Mouse (Mus musculus) liver, postnatal 0 days (tissue): ENCODE measurements at regions not wholly inside any gene's neighbourhood (a gene's known extent, or its start where the extent isn't known, plus 50 kb on each side); places are given as distances from the start of the nearest gene placed in this dataset.

Experiments
- ATAC-seq: fragments of 200-750 bp; cut with Nextera tagmentation; 2 replicates; pipeline ENCODE4 v1.8.0; 2017; ENCODE audit warnings: mild to moderate bottlenecking, moderate library complexity
- DNase-seq: peaks from one replicate; pipeline ENCODE4 v3.0.0-alpha.2; 2016
- H3K27ac ChIP-seq: fragments of 300-500 bp; sonication (generic); 2 replicates; pipeline ENCODE4 v1.5.1; 2014; ENCODE audit warnings: antibody characterized with exemption, moderate library complexity, mild to moderate bottlenecking, low read depth
- H3K27me3 ChIP-seq: fragments of 300-500 bp; sonication (generic); 2 replicates; pipeline ENCODE4 v1.6.1; 2014; ENCODE audit warnings: low read length, control low read depth, mixed read lengths; ENCODE audit not compliant: insufficient read depth
- H3K36me3 ChIP-seq: fragments of 300-500 bp; sonication (generic); replicated peaks from 2 replicates; pipeline ENCODE4 v1.6.1; 2014; ENCODE audit warnings: mild to moderate bottlenecking, control low read depth, low read length, moderate library complexity, mixed read lengths; ENCODE audit not compliant: insufficient read depth
- H3K4me1 ChIP-seq: fragments of 300-500 bp; sonication (generic); 2 replicates; pipeline ENCODE4 v1.6.1; 2014; ENCODE audit warnings: antibody characterized with exemption, mild to moderate bottlenecking, control low read depth; ENCODE audit not compliant: insufficient read depth
- H3K4me2 ChIP-seq: fragments of 300-500 bp; sonication (generic); 2 replicates; pipeline ENCODE4 v1.6.1; 2014; ENCODE audit warnings: low read depth, mild to moderate bottlenecking, low read length, moderate library complexity, mixed read lengths
- H3K4me3 ChIP-seq: fragments of 300-500 bp; sonication (generic); 2 replicates; pipeline ENCODE4 v1.5.1; 2014; ENCODE audit warnings: low read depth, low read length
- H3K9ac ChIP-seq: fragments of 300-500 bp; sonication (generic); replicated peaks from 2 replicates; pipeline ENCODE4 v1.6.1; 2014; ENCODE audit warnings: mild to moderate bottlenecking, moderate library complexity
- H3K9me3 ChIP-seq: fragments of 300-500 bp; sonication (generic); 2 replicates; pipeline ENCODE4 v1.6.1; 2016; ENCODE audit warnings: mild to moderate bottlenecking, control low read depth, low read length, mixed read lengths
- CTCF ChIP-seq: sonication (generic); IDR thresholded peaks from 2 replicates; pipeline ENCODE4 v1.5.1; 2016; ENCODE audit warnings: antibody characterized with exemption, low read depth
- EP300 ChIP-seq: IDR thresholded peaks from 2 replicates; pipeline ENCODE4 v1.6.1; 2016; ENCODE audit warnings: antibody characterized with exemption, low read depth, mild to moderate bottlenecking
- WGBS: fragments of 180-500 bp; shearing (Covaris S2); extraction: QIAGEN DNeasy Blood & Tissue Kit; methylation state at CpG from one replicate; pipeline ENCODE4 v1.1.7; 2014; ENCODE audit not compliant: insufficient replicate concordance; 5-methylcytosine and 5-hydroxymethylcytosine counted together

DNA sequence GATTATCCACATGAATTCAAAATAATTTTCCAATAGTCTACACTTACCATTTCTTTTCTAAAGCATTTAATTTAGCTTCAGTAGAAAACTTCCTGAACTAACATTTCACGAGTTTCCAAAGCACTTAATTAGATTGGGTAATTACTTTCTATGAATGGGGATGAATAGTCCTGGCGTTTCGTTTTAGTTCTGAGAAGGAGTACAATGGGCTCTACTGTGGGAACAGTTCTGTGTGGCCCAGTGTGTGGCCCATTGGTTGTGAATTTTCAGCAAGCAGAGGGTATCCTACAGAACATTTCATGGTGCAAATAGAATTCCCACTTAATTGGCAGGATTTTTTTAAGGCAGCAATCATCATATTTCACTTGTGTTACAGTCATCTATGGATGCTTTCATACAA lies 95.5 kb downstream of the 1700017N19Rik start:
- WGBS: 73% methylated on average over 3 of the region's 3 CpGs
- ATAC-seq (no peak), DNase-seq (no peak)
- H3K9ac ChIP-seq: no peak overlapping the region
- no peak overlapping the region for H3K27ac ChIP-seq
- no peaks in the 10 kb centered on the region for H3K9me3 ChIP-seq
- H3K36me3 ChIP-seq: no peaks in the 10 kb centered on the region
- H3K4me2 ChIP-seq: no peak overlapping the region
- TF ChIP-seq CTCF: no peak
- TF ChIP-seq EP300: no peak
- no peak overlapping the region for H3K4me3 ChIP-seq
- no peaks in the 10 kb centered on the region for H3K4me1 ChIP-seq
- no peaks in the 10 kb centered on the region for H3K27me3 ChIP-seq

DNA sequence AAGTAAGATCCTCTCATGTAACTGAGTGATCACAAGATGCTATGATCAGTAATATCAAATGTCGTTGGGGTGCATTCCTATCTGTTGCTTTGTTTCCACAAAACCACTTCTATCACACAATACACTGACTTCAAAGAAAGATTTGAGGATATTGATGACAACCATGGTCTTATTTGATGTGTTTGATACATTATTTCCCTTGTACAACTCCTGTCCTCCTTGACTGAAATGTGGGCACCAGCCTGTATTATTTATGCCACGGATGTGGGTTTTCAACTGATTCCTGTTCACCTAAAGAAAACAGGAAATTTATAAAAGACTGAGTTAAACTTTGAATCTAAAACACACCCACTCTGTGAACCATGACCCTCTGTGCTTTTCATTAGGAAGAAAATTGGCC lies 105.7 kb downstream of the 1700017N19Rik start:
- DNase-seq (no peak), ATAC-seq (no peak)
- Histone ChIP-seq H3K36me3 (no peaks in the 10 kb centered on the region), H3K4me3 (no peak overlapping the region), H3K4me1 (no peaks in the 10 kb centered on the region), H3K9me3 (no peaks in the 10 kb centered on the region), H3K4me2 (no peak overlapping the region), H3K27me3 (no peaks in the 10 kb centered on the region), H3K9ac (no peak overlapping the region), H3K27ac (no peak overlapping the region)
- no peak for TF ChIP-seq EP300
- no peak for TF ChIP-seq CTCF
- WGBS: 43% methylated on average over 2 of the region's 2 CpGs

GRCm38 (mm10) chr10:100699206-100699605 lies 108.9 kb downstream of the 1700017N19Rik start:
- Histone ChIP-seq H3K36me3 (no peaks in the 10 kb centered on the region), H3K27me3 (no peaks in the 10 kb centered on the region), H3K4me1 (no peaks in the 10 kb centered on the region), H3K4me2 (no peak overlapping the region), H3K4me3 (no peak overlapping the region), H3K9me3 (no peaks in the 10 kb centered on the region), H3K9ac (no peak overlapping the region), H3K27ac (no peak overlapping the region)
- WGBS: 80% methylated on average over 4 of the region's 4 CpGs
- DNase-seq: no peak
- no peak for ATAC-seq
- TF ChIP-seq CTCF (no peak), EP300 (no peak)

DNA sequence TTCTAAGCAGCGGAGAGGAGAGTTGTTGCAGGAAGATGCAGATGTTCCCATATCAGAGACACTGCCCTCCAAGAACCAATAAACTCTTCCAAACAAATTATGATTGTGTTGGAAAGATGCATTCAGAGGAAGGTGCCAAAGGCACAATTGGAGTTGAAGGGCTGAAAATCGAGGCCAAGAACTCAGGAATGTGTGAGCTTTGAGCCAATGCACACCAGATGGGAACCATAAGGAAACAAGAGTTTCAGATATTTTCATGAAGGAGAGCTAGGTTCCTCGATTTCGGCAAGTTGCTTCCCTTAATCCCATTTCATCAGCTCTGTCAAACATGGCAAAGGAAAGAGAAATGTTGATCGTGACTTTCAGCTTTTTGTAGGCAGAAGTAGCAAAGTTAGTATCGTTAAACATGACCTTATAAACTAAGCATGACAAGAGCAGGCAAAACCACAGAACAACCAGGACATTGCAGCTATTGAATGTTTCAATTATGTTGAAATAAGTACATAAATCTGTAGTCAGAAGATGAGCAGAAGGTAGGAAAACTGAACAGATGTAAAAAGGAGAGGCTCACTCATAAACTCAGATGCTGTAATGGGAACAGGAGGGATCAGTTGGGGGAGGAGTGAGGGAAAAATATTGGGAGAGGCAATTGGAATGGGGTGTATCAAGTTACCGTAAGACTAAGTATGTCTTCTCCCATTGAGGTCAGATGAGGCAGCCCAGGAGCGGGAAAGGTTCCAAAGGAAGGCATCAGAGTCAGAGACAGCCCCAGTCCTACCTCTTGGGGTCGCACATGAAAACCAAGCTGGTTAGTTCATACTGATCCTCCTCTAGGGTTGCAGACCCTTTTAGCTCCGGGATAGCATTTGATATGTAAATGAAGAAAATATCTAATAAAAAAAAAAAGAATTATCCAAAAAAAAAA lies 110.3 kb downstream of the 1700017N19Rik start:
- DNase-seq (no peak), ATAC-seq (no peak)
- Histone ChIP-seq H3K4me3 (no peak overlapping the region), H3K9ac (no peak overlapping the region), H3K36me3 (no peaks in the 10 kb centered on the region), H3K4me1 (no peaks in the 10 kb centered on the region), H3K27me3 (no peaks in the 10 kb centered on the region), H3K27ac (no peak overlapping the region), H3K9me3 (no peaks in the 10 kb centered on the region), H3K4me2 (no peak overlapping the region)
- TF ChIP-seq CTCF (no peak), EP300 (no peak)
- 70% methylated on average over 10 of the region's 10 CpGs for WGBS

DNA sequence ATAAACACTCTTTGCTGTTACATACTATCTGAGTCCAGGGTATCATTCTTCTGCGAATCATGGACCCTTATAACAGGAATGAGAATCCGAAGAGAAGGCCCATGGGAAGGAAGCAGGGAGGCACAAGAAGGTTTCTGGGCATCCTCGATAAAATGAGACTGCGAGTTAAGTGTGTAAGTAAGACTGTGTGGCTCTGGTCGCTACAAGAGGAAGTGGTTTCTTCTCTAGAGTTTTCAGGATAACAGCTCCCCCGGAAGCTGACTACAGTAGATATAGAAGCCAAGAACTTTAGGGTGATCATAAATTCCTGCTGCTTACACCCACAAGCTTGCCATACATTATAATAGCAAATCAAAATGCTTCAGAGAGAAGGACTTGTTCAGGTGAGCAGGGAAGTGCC lies 111.7 kb downstream of the 1700017N19Rik start:
- Histone ChIP-seq H3K4me2 (no peak overlapping the region), H3K36me3 (no peaks in the 10 kb centered on the region), H3K4me1 (no peaks in the 10 kb centered on the region), H3K9me3 (no peaks in the 10 kb centered on the region), H3K9ac (no peak overlapping the region), H3K27me3 (no peaks in the 10 kb centered on the region), H3K4me3 (no peak overlapping the region), H3K27ac (no peak overlapping the region)
- no peak for DNase-seq
- ATAC-seq: no peak
- 38% methylated on average over 6 of the region's 6 CpGs for whole genome bisulfite sequencing
- no peak; the same call in 1 of the 2 replicates for TF ChIP-seq EP300
- no peak for TF ChIP-seq CTCF

- ATAC-seq (no peak), DNase-seq (no peak)
- Histone ChIP-seq H3K4me1 (no peaks in the 10 kb centered on the region), H3K9ac (no peak overlapping the region), H3K9me3 (no peaks in the 10 kb centered on the region), H3K27me3 (no peaks in the 10 kb centered on the region), H3K4me3 (no peak overlapping the region), H3K36me3 (no peaks in the 10 kb centered on the region), H3K4me2 (no peak overlapping the region), H3K27ac (no peak overlapping the region)
- TF ChIP-seq CTCF (no peak), EP300 (no peak)
- WGBS: 54% methylated on average over 7 of the region's 7 CpGs
Observed at GRCm38 (mm10) chr10:100716084-100716667, 125.9 kb downstream of the 1700017N19Rik start.
